Mouse (Mus musculus): Measurements from ENCODE around the gene Uggt2.

Gene Uggt2

GRCm38 (mm10) chr14:119098851-119099569 is at the start of gene Uggt2:
TSS of gene Uggt2 (minus strand) at chr14:119099430.
- peak; percentile 78 to 87 for DNase-seq (ENCODE audit: low spot score in 2 of 2)

GRCm38 (mm10) chr14:119139381-119139950 is 40.2 kb upstream of the Uggt2 start:
- DNase-seq (ENCODE audit: low spot score in 2 of 2): no peak

DNA sequence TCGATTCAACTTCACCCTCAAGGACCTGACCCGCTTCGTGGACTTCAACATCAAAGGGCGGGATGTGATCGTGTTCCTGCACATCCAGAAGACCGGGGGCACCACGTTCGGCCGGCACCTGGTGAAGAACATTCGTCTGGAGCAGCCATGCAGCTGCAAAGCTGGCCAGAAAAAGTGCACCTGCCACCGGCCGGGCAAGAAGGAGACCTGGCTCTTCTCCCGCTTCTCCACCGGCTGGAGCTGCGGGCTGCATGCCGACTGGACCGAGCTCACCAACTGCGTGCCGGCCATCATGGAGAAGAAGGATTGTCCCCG is 39.5 kb upstream of the Uggt2 start:
- DNase-seq (ENCODE audit: low spot score in 2 of 2): no peak

- no peak for DNase-seq (ENCODE audit: low spot score in 2 of 2)
These were observed 38.9 kb upstream of the Uggt2 start, which contains the start of gene Hs6st3 for GRCm38 (mm10) chr14:119137906-119138785. TSS of gene Hs6st3 (plus strand) at chr14:119138341.

GRCm38 (mm10) chr14:119137512-119137905 is 38.3 kb upstream of the Uggt2 start:
- peak; percentile 36 to 65 for DNase-seq (ENCODE audit: low spot score in 2 of 2)

DNA sequence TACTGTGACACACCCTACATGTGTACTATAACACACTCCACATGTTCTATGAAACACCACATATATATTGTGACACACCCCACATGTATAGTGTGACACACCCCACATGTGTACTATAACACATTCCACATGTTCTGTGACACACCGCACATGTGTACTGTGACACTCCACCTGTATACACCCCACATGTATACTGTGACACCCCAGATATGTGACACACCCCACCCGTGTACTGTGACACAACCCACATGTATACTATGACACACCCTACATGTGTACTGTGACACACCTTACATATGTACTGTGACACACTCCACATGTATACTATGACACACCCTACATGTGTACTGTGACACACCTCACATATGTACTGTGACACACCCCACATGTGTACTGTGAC is 28.1 kb upstream of the Uggt2 start:
- DNase-seq (ENCODE audit: low spot score in 2 of 2): no peak

- DNase-seq (ENCODE audit: low spot score in 2 of 2): no peak
These were observed 26.6 kb upstream of the Uggt2 start for GRCm38 (mm10) chr14:119125840-119126239.

DNA sequence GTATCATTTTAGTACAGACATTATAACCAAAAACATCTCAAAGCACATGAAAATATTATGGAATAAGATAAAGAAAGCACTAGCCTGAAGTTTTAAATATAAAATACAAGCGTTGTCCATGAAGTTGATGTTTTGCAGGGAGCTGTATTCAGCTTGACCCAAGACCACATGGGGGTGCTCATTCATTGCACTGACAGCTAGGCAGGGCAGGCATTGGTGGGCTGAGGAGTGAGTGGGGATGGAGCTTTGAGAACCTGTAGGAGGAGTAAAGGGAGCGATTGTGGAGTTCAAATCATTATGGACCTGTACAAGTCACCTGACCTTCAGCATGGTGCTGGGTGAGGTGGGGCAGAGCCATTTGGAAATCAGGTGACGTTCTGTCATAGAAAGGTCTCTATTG is 24.8 kb upstream of the Uggt2 start:
- DNase-seq (ENCODE audit: low spot score in 2 of 2): no peak

- DNase-seq (ENCODE audit: low spot score in 2 of 2): no peak
These were observed 24.4 kb upstream of the Uggt2 start for GRCm38 (mm10) chr14:119123582-119123981.

DNA sequence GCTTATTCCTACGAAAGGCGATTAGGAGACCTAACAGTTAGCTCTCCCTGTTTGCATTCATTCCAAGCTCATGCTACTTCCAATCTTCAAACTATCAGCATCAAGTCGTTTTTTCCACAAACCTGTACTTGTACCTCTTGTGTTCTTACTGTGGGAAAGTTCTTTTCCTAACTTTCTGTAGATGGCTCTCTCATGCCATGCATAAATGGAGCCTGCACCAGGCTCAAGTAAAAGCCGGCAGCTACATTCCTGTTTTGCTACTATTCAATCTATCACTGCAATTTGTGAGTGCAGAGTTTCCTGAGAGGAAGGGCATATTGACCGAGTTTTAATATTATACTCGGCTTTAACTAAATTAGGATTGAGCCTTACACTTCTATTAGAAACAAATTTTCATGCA is 13.3 kb upstream of the Uggt2 start:
- DNase-seq (ENCODE audit: low spot score in 2 of 2): no peak

DNA sequence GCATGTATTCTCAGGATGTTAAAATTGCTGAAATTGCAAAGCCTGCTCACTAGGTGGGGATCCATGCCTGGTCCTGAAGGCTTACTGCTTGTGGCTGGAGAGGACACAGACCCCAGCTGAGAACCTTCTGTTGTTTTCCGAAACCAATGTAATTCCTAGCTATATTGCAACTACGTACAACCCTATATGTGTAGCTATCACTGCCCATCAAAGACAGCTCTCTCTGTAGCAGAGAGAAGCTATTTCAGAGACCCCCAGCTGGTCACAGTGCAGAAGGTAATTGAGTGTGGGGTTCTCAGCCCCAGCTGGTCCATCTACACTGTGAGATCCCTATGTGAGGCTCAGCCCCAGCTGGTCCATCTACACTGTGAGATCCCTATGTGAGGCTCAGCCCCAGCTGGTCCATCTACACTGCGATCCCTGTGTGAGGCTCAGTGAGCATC is 10.6 kb upstream of the Uggt2 start:
- peak in 1 of 2 experiments; percentile 60 for DNase-seq (ENCODE audit: low spot score in 2 of 2)

DNA sequence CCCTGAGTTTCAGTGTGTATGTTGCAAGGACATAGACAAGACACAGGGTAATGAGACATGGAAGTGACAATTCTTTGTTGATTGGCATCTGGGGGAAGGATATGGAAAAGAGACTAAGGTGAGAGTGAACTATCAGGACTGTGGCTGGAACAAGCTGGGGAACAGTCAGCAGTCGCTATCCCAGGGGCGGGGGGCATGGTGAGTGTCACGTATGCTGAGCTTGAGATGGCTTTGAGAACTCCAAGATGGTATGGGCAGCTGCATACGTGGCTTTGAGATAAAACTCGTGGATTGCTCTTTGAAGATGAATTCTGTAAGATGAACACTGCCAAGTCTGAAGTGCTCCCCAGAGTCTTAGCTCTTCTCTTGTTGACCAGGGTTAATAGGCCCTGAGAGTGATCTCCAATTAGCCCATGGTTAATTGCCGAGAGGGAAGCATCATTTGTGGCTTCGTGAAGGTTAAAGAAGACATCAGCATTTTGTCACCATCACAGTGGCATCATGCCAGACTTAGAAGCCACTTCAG is 9.6 kb upstream of the Uggt2 start:
- no peak for DNase-seq (ENCODE audit: low spot score in 2 of 2)

DNA sequence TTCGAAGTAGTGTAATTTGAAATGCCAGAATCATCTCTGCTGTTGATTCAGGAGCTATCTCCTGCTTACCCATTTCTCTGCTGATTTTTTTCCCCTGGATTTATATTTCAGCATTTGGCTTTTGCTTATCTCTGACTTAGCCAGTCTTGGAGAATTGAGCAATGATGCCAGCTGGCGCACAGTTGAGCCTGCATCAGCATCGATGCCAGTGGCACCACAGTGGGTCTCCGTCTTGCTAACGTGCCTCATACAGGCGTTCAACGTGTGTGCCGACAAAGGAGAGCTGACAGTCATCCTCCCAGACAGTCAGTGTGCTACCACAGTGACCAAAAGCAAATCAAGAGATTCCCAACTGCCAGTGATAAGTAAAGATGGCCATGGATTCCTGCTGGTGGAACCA is 8.4 kb upstream of the Uggt2 start:
- no peak for DNase-seq (ENCODE audit: low spot score in 2 of 2)

DNA sequence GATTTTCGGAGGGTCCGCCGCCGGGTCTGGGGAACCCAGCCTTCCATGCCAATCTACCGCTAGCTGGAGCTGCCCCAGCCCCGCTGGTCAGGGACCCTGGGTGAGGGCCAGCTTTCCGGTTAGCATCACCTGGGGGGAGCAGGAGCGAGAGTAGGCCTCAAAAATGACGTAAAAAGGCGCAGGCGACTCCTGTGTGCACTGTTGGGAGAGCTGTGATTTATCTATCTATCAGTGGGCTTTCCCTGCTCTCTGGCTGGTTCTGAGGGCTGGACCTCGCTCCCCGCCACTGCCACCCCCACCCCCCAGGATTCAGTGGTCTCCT is 301 bp upstream of the Uggt2 start:
- DNase-seq (ENCODE audit: low spot score in 2 of 2): no peak

DNA sequence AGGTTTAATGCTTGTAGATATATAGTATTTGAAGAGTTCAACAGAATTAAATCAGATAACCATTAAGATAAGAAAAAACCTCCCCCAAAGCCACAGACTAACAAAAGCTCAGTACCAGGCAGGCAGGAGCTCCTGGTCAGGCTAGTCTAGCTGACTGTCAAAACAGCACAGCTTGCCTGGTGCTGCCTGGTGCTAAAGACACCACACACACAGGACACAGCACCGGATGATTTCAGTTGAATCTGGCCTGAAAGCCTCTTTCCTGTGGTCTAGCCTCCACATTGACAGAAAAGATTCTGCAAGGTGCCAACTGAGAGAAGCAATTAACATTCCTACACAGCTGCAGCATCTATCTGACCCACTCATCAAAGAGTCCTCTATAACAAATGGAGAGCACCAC is 37.4 kb downstream of the Uggt2 start:
- DNase-seq (ENCODE audit: low spot score in 2 of 2): no peak

DNA sequence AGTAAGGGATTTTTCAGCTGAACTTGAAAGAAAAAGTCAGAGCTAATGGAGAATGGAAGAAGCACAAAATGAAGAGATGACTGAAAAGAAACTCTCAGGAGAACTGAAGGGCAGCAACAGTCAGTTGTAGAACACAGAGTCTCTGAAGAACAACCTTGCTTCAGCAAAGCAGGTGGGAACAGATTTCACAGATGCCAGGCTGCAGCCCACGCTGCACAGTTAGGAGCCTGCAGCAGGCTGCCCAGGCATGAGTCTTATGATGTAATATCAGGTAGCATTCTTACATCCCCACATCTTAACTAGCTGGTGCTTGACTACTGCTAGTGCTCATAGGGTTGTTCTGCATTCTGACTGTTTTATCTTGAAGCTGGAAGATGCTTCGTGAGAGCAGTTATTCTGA is 38.5 kb downstream of the Uggt2 start:
- DNase-seq (ENCODE audit: low spot score in 2 of 2): no peak

- no peak for DNase-seq (ENCODE audit: low spot score in 2 of 2)
These were observed 42.2 kb downstream of the Uggt2 start for GRCm38 (mm10) chr14:119057014-119057413.

DNA sequence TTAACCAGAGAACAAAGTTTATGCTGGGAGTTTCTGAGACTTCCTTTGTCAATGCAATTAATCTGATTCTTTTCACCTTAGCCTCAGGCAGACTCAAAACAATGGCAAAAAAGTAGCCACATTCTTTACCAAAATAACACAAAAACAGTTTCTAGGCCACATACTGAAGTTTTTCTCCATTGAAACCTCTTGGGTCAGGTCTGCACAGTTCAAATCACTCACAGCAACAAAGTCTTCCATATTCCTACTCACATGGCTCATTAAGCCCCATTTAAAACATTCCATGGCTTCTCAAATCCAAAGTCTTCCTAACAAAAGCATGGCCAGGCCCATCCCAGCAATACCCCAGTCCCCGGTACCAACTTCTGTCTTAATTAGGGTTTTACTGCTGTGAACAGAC is 46.3 kb downstream of the Uggt2 start:
- DNase-seq (ENCODE audit: low spot score in 2 of 2): no peak

GRCm38 (mm10) chr14:119052361-119052760 is 46.9 kb downstream of the Uggt2 start:
- DNase-seq (ENCODE audit: low spot score in 2 of 2): no peak

DNA sequence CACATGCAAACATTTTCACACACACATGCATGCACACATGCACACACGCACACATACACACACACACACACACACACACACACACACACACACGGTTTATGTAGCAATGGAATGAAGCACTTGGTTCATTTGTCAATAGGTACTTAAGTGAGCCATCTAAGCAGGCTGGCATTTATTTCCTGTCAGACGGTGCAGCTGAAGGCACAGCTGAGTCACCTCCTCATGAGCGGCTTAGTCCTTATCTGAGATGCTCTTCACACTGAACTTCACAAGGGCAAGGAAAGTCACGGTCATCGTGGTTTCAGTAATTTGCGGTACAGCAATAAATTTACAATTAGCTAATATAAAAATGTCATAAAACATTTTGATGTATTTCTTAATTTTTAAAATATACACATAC is 55.5 kb downstream of the Uggt2 start:
- no peak for DNase-seq (ENCODE audit: low spot score in 2 of 2)

- DNase-seq (ENCODE audit: low spot score in 2 of 2): peak in 1 of 2 experiments; percentile 64
These were observed 59.0 kb downstream of the Uggt2 start for GRCm38 (mm10) chr14:119040253-119040652.

- no peak for DNase-seq (ENCODE audit: low spot score in 2 of 2)
These were observed 61.5 kb downstream of the Uggt2 start for GRCm38 (mm10) chr14:119037755-119038154.
